Mouse (Mus musculus): ENCODE data around the gene Bend5. TPM values are rescaled to one million over a fixed set of nuclear protein-coding genes. Genes with fewer than 3 reads are reported as not detected.

Gene Bend5
- polyA plus RNA-seq, 2 experiments: 38.2 to 58.3 TPM

- no peak overlapping the region for H3K4me3 ChIP-seq (replicated peaks; ENCODE audit: low read length)
- no peak for DNase-seq (ENCODE audit: low spot score)
- H3K4me2 ChIP-seq (replicated peaks; ENCODE audit: low read depth, low read length, severe bottlenecking): no peak overlapping the region
- no peaks in the 10 kb centered on the region for H3K36me3 ChIP-seq (ENCODE audit: control insufficient read depth, insufficient read depth, low read length)
- no peaks in the 10 kb centered on the region for H3K27me3 ChIP-seq (ENCODE audit: control insufficient read depth, insufficient read depth, low read length)
- no peaks in the 10 kb centered on the region for H3K9me3 ChIP-seq (ENCODE audit: control insufficient read depth, low read length)
- no peaks in the 10 kb centered on the region for H3K4me1 ChIP-seq (ENCODE audit: control insufficient read depth, insufficient read depth, low read length)
- H3K27ac ChIP-seq (replicated peaks; ENCODE audit: low read depth, low read length): no peak overlapping the region
- no peak for TF ChIP-seq POLR2A (IDR thresholded peaks at IDR 0.05; ENCODE audit: borderline replicate concordance, extremely low read depth, insufficient read depth, insufficient read length)
- WGBS: 81% methylated on average over 2 of the region's 2 CpGs
- no peak for ATAC-seq (ENCODE audit: low FRiP score, low read depth)
- H3K9ac ChIP-seq (ENCODE audit: low read depth, low read length, severe bottlenecking): no peak overlapping the region
Measured at GRCm38 (mm10) chr4:111504952-111505351, 90.1 kb downstream of the Bend5 start.
